Mouse (Mus musculus) liver, adult 2 months (tissue): Measurements from ENCODE around the gene Cnn1.

ENCODE experiments used
- CTCF ChIP-seq: fragments of 200-500 bp; IDR thresholded peaks from 2 replicates; pipeline ENCODE4 v1.5.1; 2011; ENCODE audit warnings: low read depth, low read length, control low read depth
- POLR2A ChIP-seq: fragments of 200-500 bp; IDR thresholded peaks from 2 replicates; pipeline ENCODE4 v1.6.1; 2011; ENCODE audit warnings: low read length, control low read depth; ENCODE audit not compliant: insufficient read depth; ENCODE audit errors: extremely low read depth

DNA sequence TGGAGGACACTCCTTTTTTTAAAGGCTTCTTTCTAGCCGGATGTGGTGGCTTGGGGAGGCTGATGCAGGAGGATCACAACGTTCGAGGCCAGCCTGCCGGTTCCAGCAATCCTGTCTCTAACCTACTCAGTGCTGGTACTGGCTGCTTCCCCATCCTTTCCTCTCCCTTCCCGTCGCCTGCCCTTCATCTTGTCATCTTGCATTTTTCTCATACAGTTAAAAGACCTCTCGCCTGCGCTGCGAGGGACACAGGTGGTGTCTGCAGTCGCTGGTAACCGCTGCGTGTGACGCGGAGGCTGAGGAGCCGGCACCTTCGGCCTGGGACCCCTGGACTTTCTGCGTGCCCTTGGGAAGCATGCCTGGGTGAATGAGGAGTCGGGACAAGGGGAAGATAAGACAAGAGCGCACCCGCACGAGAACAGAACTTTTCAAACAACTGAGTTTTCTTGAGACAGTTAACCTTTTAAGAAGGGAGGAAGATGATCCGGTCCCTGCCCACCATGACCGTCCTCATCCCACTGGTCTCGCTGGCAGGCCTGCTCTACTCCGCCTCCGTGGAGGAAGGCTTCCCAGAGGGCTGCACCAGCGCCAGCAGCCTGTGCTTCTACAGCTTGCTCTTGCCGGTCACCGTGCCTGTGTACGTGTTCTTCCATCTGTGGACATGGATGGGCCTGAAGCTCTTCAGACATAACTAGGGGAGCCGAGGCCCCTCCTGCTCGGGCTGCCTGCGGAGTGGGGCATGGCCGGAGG lies 58.7 kb downstream of the Cnn1 start:
- no peak for TF ChIP-seq CTCF
- TF ChIP-seq POLR2A, result no peak
